Mouse (Mus musculus): Measurements from ENCODE around the gene Lyplal1.

The Lyplal1 gene

GRCm38 (mm10) chr1:186116701-186117488, at the start of gene Lyplal1:
Gene Lyplal1 (minus strand): TSS chr1:186117310.
- peak; percentile 99 for DNase-seq

DNA sequence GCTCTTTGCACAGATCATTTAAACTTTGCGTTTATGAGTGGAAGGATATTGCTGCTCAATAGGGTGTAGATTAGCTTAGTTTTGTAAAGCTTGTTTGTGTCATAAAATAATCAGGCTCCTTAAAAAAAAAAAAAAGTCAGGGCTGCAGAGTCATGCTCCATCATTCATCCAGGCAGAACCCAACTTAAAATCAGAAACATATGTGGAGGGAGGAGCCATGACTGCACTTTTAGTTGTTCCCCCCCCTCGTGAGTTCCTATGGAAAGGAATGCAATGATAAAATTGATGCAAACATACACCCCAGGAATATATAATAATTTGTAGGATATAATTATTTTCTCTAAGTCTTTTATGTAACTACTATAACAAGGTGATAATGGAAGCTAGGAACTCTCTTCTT, 46.5 kb upstream of the Lyplal1 start:
- DNase-seq: no peak

GRCm38 (mm10) chr1:186163206-186163605, 46.1 kb upstream of the Lyplal1 start:
- DNase-seq: no peak

- DNase-seq: no peak
Measured at GRCm38 (mm10) chr1:186150376-186150775, 33.3 kb upstream of the Lyplal1 start.

GRCm38 (mm10) chr1:186145444-186145843, 28.3 kb upstream of the Lyplal1 start:
- DNase-seq: no peak

DNA sequence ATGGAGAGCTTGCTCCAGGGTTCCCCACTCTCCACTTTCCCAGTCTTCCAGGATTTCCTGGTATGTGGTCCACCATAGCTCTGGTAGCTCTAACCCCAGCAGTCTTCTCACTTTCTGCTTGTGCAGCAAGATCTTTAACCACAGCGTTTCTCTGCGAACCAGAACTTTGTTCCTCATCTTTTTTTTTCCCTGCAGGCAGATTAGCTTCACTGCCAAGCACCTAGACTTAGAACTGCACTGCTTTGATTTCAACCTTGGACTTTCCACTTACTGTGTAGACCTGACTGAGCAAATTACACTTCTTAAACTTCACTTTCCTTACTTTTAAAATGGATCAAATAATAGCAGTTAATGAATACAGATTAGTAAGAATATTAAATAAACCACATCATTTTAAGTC, 23.1 kb upstream of the Lyplal1 start:
- DNase-seq: no peak

DNA sequence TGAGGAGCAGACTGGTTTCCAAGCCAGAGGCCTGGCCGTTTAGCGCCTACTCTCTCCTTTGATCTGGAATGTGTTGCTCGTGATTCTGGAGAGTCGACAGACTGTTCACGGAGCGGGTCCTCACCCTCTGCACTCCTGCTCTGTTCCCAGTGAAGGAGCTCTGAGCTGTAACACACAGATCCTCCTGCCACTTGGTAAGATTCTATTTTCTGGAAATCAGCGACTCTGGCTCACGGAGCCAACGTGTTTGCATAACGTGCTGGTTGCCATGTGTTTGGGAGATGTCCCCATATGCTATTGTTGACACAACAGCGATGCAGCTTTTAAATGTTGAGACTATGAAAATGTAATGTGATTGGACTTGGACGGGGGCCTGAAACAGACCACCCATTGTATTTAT, 20.8 kb upstream of the Lyplal1 start:
- DNase-seq: peak; percentile 50 to 52

- DNase-seq: no peak
Measured at GRCm38 (mm10) chr1:186136636-186137380, 19.7 kb upstream of the Lyplal1 start.

- no peak for DNase-seq
Measured at GRCm38 (mm10) chr1:186131465-186131864, 14.4 kb upstream of the Lyplal1 start.

DNA sequence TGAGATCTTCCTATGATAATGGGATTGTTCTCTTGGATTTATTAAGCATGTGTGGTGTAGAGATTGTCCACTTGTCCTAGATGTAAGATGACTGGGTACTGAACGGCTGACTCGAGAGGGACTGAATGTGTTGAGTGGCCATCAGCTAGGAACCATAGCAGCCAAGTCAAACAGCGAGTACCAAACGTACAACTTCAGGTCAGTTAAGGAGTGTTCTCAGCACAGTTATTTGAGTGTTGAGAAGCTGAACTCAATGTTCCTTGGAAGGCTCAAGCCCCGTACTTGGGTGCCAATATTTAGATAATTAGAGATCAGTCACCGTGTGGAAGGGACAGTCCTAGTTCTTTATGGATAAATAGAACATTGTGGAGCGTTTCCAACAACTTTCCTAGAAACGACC, 11.8 kb upstream of the Lyplal1 start:
- DNase-seq: no peak

GRCm38 (mm10) chr1:186126313-186126862, 9.3 kb upstream of the Lyplal1 start:
- no peak for DNase-seq

DNA sequence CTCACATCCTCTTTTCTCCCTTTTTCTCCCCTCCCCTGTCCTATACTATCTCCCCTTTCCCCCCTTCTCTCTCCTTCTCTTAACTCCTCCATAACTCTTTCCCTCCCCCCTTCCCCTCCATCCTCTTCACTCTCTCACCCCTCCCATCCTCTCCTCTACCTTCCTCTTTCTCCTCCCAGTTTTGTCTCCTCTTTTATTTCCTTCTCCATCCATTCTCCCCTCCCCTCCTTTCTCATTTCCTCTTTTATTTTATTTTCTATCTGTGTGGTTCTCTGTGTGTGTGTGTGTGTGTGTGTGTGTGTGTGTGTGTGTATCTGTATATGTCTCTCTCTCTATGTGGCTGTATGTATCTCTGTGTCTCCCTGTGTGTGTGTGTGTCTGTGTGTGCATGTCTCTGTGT, 6.6 kb upstream of the Lyplal1 start:
- no peak for DNase-seq

DNA sequence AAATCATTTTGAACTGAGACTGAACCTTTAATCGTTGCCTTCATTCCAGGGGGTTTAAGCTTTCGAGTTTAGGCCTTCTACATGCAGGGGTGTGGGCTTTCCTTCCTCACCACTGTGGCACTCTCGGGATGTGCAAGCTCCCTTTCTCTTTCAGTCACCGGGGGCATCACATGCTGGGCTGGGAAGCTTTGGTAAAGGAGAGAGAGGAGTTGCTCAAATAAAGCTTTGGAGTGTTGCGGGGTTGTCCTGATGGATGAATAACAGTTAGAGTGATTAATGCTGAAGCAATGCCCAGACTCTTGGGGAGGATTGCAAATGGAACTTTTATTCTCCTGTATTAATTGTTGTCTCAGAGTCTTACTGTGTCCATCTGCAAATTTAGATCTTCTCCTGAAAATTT, 2.7 kb upstream of the Lyplal1 start:
- no peak for DNase-seq

DNA sequence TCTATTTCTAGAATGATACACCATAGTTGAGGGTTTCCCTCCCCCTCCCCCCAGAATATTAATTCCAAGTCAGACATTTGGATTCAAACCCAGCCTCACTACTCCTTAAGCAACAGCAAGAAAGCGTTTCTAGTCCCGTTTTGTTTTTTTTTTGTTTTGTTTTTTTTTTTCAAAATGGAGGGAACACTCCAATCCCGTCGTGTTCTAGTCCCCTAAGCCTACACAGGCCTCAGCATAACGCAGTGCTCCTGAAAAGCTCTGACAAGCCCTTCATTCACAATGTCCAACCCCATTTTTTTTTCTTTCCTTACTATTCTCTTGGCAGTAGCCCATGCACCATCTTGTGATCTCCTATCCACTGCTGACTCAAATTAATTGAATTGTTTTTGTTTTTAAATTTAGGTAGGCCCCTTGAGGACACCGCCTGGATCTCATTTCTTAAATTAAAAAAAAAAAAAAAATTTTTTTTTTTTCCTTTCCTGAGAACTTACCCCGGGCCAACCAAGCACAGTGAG, 967 bp downstream of the Lyplal1 start:
- peak; percentile 17 to 36 for DNase-seq

- DNase-seq: no peak
Measured at GRCm38 (mm10) chr1:186102313-186102712, 14.8 kb downstream of the Lyplal1 start.

GRCm38 (mm10) chr1:186066266-186066897, 50.7 kb downstream of the Lyplal1 start:
- DNase-seq: no peak

GRCm38 (mm10) chr1:186060041-186060440, 57.1 kb downstream of the Lyplal1 start:
- DNase-seq: no peak

DNA sequence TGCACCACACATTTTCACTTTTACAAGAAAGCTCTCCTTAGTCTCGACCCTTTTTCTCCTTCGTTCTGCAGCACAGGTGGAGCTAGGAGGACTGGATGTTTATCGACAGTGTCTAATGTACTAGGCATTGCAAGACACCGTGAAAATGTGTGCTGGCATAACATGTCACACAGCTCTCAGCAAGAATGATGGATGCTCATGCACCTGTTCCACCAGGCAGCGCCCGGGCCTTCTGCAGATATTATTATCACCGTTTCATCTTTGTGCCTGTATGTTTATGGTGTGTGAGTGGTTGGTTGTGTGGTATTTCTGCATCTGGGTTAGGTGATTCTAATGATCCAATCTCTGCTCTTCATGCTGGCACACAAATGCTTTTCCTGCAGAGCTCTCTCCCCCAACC, 62.9 kb downstream of the Lyplal1 start:
- DNase-seq: no peak

GRCm38 (mm10) chr1:186053280-186054043, 63.6 kb downstream of the Lyplal1 start:
- DNase-seq: peak; percentile 31 to 32

DNA sequence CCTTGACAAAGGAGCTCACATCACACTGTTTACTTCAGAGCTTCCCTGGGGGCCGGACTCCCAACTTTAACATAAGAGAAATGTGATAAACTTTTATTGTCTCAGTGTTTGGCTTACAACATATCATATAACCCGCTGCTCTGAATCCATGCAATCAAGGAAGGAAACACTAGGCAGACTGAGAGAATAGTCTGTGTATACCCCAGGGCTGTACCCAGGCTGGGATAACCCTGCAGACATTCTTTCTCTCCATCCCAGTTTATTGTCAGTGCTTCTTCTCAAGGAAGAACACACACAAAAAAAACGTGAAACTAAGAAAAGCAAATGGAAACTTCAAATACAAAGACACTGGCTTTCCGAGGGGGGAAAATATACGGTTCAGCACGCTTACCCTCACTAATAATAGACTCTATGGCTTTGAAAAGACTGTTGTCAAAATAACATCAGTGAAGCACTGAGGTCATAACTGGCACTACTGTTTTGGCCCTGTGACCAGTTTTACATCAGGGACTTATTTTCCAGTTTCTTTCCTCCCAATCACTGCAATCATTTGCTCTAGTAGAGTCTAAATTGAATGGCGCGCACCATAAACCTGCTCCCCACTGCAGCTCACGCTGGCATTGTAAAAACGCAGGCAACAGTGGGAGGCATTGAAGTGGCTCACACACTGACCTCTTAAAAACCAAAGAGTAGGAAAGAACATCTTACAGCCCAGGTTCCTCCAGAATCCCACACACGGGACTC, 73.2 kb downstream of the Lyplal1 start:
- no peak for DNase-seq

DNA sequence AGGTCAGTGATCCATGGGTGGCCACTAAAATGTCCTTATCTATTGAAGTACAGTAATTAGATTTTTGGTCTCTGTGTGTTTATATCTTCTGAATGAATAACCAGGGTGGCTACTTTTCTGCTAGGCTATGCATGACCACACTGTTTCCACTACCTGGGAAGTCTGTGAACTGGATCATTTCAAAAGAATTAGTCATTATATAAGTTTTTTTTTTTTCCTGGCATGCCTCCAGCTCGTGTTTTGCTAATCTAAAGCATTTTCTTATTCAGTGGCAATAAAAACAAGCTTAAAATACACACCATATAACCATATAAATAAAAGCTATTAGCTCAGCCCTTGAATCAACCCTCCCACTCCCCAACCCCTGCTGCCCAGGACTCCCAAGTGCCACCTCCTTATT, 75.3 kb downstream of the Lyplal1 start:
- DNase-seq: no peak

All from cerebellum, postnatal 10 days (tissue).